ENCODE assay signal across 27 mouse cellular contexts in genomic region chr5:116244476-116244875, GRCm38 (mm10). TPM values are rescaled to one million over a fixed set of nuclear protein-coding genes. Genes with fewer than 3 reads are reported as not detected.
DNase-seq lines count a peak whose midpoint lies in the region; ATAC-seq lines count a peak whose summit lies in the region.
"Had no signal": no experiment of that assay in that cellular context is flagged by ENCODE, and none has a peak within 500 bp of the region (broad histone marks: within the 10 kb centered on the region; RNA-seq: fewer than 3 reads in every experiment).

No protein-coding gene starts in this region.

- 0 out of 2 replicates have a peak, but pooled peaks cover 5% of the 10 kb centered on the region for H3K4me1 ChIP-seq in heart, embryonic 13.5 days
- no peaks in the 10 kb centered on the region for H3K4me1 ChIP-seq in kidney, embryonic 16.5 days (ENCODE audit: insufficient read depth, low read length)
- H3K4me1 ChIP-seq: embryonic facial prominence, embryonic 12.5 days; megakaryocyte, embryonic 14.5 days; midbrain, embryonic 13.5 days had no signal

- 47% methylated on average over 3 of the region's 3 CpGs for WGBS in heart, embryonic 13.5 days
- 78% methylated on average over 3 of the region's 3 CpGs for WGBS in kidney, embryonic 16.5 days

- H3K4me3 ChIP-seq in heart, embryonic 13.5 days, result no peak overlapping the region
- H3K4me3 ChIP-seq in kidney, embryonic 16.5 days (ENCODE audit: low read length), result no peak overlapping the region
- H3K4me3 ChIP-seq: embryonic facial prominence, embryonic 12.5 days; layer of hippocampus, adult 2 months; left cerebral cortex, adult 2 months; limb, embryonic 12.5 days; megakaryocyte, embryonic 14.5 days; midbrain, embryonic 13.5 days had no signal

- H3K27me3 ChIP-seq in heart, embryonic 13.5 days (replicated peaks), result no peaks in the 10 kb centered on the region
- H3K27me3 ChIP-seq in kidney, embryonic 16.5 days (ENCODE audit: insufficient read depth, low read length), result no peaks in the 10 kb centered on the region
- H3K27me3 ChIP-seq: embryonic facial prominence, embryonic 12.5 days; megakaryocyte, embryonic 14.5 days; midbrain, embryonic 13.5 days had no signal

- H3K9me3 ChIP-seq in heart, embryonic 13.5 days, result no peaks in the 10 kb centered on the region
- H3K9me3 ChIP-seq in kidney, embryonic 16.5 days (ENCODE audit: low read length), result 0 out of 2 replicates have a peak, but pooled peaks cover 2% of the 10 kb centered on the region
- H3K9me3 ChIP-seq: embryonic facial prominence, embryonic 12.5 days; midbrain, embryonic 13.5 days had no signal

- no peak for DNase-seq in heart, postnatal 14 days
- DNase-seq in kidney, adult 8-10 months, result peak; percentile 12
- DNase-seq in lung, postnatal 25 days (ENCODE audit: low spot score), result peak; percentile 18
- no peak for DNase-seq in lung, postnatal 4 days
- DNase-seq in liver, result no peak
- DNase-seq: adrenal gland, postnatal 14 days; cerebellum, adult 11-12 months; cerebellum, adult 9-11 months; embryo, embryonic 11 days; gastrocnemius, postnatal 14 days; kidney, postnatal 10 days; right cerebral cortex, postnatal 14 days had no signal

- no peak overlapping the region for H3K9ac ChIP-seq in heart, embryonic 13.5 days
- H3K9ac ChIP-seq in kidney, embryonic 16.5 days (replicated peaks; ENCODE audit: low read length), result no peak overlapping the region
- H3K9ac ChIP-seq: embryonic facial prominence, embryonic 12.5 days; hindbrain, embryonic 14.5 days; limb, embryonic 12.5 days; midbrain, embryonic 13.5 days had no signal

- intact Hi-C loops in heart, postnatal 14 days (cut with DNase I), result no loop called here

- ATAC-seq in heart, embryonic 13.5 days (ENCODE audit: extremely low read depth, insufficient number of reproducible peaks, low FRiP score, low TSS enrichment), result no peak
- no peak for ATAC-seq in kidney, embryonic 16.5 days (ENCODE audit: low FRiP score, low TSS enrichment)
- ATAC-seq: CD4-positive, CD25-positive, alpha-beta regulatory T cell, adult 4 months; forebrain, embryonic 14.5 days; intestine, postnatal 0 days; midbrain, embryonic 13.5 days had no signal

- no peak overlapping the region for H3K4me2 ChIP-seq in heart, embryonic 13.5 days
- H3K4me2 ChIP-seq in kidney, embryonic 16.5 days (replicated peaks; ENCODE audit: low read depth, low read length), result no peak overlapping the region
- H3K4me2 ChIP-seq: embryonic facial prominence, embryonic 12.5 days; hindbrain, embryonic 14.5 days; limb, embryonic 12.5 days; liver, embryonic 11.5 days; midbrain, embryonic 13.5 days had no signal

- H3K36me3 ChIP-seq in heart, embryonic 13.5 days, result no peaks in the 10 kb centered on the region
- H3K36me3 ChIP-seq in kidney, embryonic 16.5 days (ENCODE audit: insufficient read depth, low read length), result no peaks in the 10 kb centered on the region
- H3K36me3 ChIP-seq: embryonic facial prominence, embryonic 12.5 days; limb, embryonic 12.5 days; midbrain, embryonic 13.5 days had no signal

- 0 out of 2 replicates have a peak overlapping the region, but pooled peaks have one; percentile 12 for H3K27ac ChIP-seq in heart, embryonic 13.5 days (replicated peaks)
- no peak overlapping the region for H3K27ac ChIP-seq in kidney, embryonic 16.5 days (ENCODE audit: low read length)
- H3K27ac ChIP-seq: embryonic facial prominence, embryonic 12.5 days; hindbrain, embryonic 14.5 days; layer of hippocampus, adult 2 months; left cerebral cortex, adult 2 months; limb, embryonic 12.5 days; midbrain, embryonic 13.5 days had no signal

RNA-seq across cellular contexts. Expression of gene Ccdc60, which starts 44.3 kb away (rescaled TPM):
- polyA plus RNA-seq in heart, embryonic 13.5 days (2015; fragmentation: Nextera tagmentation; extraction: Ambion mirVana), result 0.37 and 0.59 TPM in 2 replicates
- not detected for total RNA-seq in heart, postnatal 14 days (2021)
- 0.55 and 0.81 TPM in 2 replicates for polyA plus RNA-seq in kidney, embryonic 16.5 days (2015; fragmentation: Nextera tagmentation; extraction: Ambion mirVana)
- total RNA-seq: adrenal gland, postnatal 14 days; gastrocnemius, postnatal 14 days; granulocyte monocyte progenitor cell, adult 5-6 weeks had no signal
- polyA plus RNA-seq: liver, embryonic 16.5 days had no signal

Comparison
In these comparisons a context has a peak if more than half of its experiments do, and no peak if none do; other contexts are left out.
1. DNase-seq: peak in kidney, adult 8-10 months (2 of 2) and lung, postnatal 25 days (single experiment); none in heart, postnatal 14 days (0 of 2), lung, postnatal 4 days (0 of 2) and liver (single experiment).